Mouse (Mus musculus) MEL-GATA-1-ER (cell line): ENCODE measurements at regions not wholly inside any gene's neighbourhood (a gene's known extent, or its start where the extent isn't known, plus 50 kb on each side); places are given as distances from the start of the nearest gene placed in this dataset.
A peak's percentile ranks its signal among the peaks of the same experiment; 100 is the strongest.

Experiments used
- DNase-seq: peaks from one replicate; pipeline ENCODE4 v3.0.0-alpha.2; 2012; ENCODE audit warnings: low read depth; ENCODE audit errors: extremely low read depth

DNA sequence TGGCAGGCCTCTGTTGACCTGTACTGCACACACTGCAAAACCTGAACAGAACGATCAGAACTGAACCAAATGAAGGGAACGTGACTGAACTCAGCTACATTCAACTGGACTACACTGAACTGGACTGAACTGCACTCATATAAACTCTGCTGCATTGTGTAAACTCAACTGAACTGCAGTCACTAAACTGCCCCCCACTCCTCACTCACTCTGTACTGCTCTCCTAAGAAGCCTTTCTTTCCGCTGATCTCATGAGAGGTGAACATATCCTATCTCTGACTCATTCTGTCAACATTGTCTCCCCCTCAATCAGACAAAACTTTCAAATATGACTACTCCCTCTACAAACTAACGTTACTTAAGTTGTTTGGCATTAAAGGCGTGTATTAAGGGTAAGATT, 324.5 kb upstream of the Cdh9 start:
- DNase-seq: no peak

DNA sequence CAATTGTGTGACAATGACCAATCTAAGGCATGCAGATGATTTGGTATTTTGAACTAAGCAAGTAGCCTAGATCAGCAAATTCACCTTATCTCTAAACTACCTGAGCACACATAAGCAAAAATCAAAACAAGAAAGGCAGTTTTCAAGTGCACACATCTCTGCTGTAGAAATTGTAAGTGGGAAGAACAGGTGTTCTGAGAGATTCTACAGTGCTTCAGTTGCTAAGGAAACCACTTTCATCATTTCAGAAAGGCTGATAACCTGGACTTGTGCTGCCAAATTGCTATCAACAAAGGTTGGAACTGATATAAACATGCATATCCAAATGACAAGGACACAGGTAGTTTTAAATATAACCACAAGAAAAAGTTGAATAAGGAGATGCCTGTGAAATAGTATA, 322.4 kb upstream of the Cdh9 start:
- no peak for DNase-seq

- DNase-seq: no peak
These were observed 316.9 kb upstream of the Cdh9 start for GRCm38 (mm10) chr15:16411686-16412085.

DNA sequence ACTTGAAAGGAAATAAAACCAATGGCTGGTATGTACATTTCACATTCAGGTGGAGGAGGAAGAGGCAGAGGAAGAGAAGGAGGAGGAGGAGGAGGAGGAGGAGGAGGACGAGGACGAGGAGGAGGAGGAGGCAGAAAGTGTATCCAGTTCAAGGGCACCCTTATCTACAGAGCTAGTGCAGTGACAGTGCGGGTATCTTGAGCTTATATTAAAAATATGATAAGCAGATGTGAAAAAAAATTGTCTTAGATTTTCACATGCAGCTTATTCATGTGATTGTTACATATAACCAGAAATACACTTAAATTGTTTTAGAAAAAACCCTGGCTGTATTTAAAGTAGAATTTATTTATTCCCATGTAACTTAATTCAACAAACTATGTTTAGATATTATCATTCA, 310.8 kb upstream of the Cdh9 start:
- no peak for DNase-seq

- DNase-seq: peak; percentile 56
These were observed 305.5 kb upstream of the Cdh9 start for GRCm38 (mm10) chr15:16423019-16423418.

DNA sequence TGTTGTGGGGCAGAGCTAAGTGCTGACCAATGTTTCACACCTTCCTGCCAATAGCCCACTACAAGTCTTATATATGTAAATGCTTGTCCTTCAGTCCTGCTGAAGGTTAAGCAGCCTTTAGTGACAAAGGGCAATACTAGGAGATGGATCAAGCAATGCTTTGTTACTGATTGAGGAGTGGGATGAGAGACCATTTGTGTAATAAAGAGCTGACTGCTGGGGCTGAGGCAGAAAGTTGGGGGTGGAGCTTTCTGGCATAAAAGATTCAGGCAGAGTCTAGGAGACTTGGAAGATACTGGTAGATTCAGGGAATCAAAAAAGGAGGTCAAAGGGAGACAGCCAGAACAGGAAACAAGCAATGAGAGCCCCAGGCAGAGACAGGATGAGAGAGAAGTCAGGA, 281.9 kb upstream of the Cdh9 start:
- no peak for DNase-seq

DNA sequence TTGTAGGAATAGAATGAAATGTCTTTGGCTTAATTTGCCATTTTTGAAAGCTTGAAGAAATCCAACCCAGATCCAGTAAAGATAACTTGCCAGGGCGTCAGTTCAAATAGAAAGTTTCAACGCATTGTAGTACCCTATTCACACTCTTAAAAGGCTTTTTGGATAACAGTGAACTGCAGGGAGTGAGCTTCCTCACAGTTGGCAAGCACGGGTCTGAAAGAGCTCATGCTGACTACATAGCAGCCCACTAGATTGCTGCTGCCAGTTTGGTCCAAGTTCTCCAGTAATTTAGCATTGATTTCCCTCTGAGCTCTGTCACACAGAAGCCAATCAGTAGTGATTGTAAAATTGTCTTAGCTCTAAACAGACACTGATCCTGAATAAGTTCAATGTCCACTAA, 237.3 kb upstream of the Cdh9 start:
- no peak for DNase-seq

- DNase-seq: no peak
These were observed 235.7 kb upstream of the Cdh9 start for GRCm38 (mm10) chr15:16492871-16493270.

DNA sequence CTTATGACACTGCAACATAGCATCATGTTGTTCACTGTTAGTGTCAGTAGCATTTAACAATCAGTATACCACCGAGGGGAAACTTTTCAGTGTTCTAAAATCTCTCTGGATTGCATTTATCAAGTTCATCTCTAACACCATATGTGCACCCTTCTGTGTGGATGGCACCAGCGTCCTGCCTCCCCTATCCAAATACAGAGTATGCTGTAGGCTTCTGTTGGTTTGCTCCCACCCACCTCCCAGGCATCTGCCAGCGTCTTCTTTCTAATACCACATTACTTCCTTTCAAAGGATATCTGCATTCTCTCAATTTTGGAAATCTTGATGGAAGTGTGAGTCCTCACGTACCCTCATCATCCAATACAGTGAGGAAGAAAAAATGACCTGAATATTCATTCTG, 208.0 kb upstream of the Cdh9 start:
- DNase-seq: no peak

GRCm38 (mm10) chr15:16532587-16532986, 196.0 kb upstream of the Cdh9 start:
- DNase-seq: no peak

DNA sequence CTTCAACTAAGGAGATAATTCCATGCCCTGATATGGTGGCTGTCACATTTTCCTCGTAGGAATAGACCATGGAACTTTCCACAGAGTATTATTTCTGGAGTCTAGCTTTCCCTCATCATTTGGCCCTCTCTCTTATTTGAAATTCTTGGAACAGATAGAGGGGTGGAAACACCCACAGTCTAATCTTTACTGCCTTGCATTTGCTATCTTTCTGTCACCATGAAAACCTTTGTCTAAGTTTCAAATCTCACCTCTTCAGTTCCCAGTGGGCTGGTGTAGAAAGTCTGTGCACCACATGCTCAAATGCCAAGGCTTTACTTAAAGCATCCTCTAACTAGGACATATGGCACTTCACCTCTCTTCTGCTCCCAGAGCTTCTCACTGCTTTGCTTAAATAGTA, 187.3 kb upstream of the Cdh9 start:
- no peak for DNase-seq

DNA sequence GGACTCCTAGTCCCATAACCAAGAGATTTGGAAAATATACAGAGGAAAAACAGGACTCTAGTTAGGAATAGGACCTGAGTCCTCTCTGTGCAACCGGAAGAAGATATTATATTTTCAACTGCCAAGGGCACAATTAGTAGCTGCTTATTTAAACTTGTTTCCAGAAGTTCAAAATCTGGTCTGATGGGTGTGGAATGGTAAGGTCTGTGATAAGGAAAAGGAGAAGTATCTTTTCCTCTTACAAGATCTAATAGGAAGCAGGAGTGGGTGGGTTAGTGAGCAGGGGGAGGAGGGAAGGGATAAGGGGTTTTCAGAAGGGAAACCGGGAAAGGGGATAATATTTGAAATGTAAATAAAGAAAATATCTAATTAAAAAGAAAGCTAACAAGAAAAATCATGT, 173.4 kb upstream of the Cdh9 start:
- DNase-seq: peak; percentile 13

DNA sequence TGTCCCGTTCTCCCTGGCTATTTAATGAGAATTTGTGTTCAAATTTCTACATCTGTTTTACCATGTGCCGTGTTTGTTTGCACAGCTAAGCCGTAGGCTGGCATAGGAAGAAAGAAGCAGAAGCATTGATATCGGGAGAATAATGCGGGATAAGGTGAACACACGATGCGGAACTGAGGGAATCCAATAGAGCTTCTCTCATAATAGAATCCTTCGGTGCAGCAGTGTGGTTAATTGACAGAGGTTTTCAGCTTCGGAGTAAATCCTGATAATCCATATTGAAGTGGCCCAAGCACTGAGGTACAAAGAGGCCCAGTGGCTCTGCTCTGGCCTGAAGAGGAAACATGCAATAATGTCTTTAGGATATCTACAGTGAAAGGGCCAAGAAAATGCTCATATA, 172.2 kb upstream of the Cdh9 start:
- no peak for DNase-seq

GRCm38 (mm10) chr15:16566155-16566732, 162.3 kb upstream of the Cdh9 start:
- DNase-seq: no peak

DNA sequence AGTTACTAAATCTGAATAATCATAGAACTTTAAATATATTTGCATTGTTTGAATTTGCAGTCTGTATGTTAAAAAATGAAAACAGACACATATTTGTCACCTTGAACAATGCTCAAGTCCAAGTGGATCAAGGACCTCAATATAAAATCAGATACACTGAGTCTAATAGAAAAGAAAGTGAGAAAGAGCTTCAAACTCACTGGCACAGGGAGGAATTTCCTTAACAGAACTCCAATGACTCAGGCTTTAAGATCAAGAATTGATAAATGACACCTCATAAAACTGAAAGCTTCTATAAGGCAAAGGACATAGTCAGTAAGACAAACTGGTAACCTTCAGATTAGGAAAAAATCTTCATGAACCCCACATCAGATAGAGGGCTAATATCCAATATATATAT, 161.8 kb upstream of the Cdh9 start:
- no peak for DNase-seq

DNA sequence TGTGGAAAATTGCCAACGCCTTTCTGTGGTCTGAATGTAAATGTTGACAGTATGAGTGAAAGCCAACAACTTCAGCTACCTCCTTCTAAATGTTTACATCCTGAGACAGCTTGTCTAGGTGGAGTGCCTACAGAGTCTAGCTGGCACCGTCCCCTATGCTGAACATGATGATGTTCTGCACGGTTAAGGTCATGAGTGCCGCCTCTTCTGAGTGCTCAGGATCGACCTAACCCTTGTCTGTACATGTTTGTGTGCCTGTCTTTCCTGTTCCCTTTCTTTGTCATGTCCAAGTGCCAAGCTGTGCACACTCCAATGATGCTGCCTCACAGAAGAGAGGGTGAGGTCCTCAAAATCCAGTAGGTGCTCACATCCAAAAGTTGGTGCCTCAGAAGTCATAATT, 111.7 kb upstream of the Cdh9 start:
- no peak for DNase-seq

DNA sequence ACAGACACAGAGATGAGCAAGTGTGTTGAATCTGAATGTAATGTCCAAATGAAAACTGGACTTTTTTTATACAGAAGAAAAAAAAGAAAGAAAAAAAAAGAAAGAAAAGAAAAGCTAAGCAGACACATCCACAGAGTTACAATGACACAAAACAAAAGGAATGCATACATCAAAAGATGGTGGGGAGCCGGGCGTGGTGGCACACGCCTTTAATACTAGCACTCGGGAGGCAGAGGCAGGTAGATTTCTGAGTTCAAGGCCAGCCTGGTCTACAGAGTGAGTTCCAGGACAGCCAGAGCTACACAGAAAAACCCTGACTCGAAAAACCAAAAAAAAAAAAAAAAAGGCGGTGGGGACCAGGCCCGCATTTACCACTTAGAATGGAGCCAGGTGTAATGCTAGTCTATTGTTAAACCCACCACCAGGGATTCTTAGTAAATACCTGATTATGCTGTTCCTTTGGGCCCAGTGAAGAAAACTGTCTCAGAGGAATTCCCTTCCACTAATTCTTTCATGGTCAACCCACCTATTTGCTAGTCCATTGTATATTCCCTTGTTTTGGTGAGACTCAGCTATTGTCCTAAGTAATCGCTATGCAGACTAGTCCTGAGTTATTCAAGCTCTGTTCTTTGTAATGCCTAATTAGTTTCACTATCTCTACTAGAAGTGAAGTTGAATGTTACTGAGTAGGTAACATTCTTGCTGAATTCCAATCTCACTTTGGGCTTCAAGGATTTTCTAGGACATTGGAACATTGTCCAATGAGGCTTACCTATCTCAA, 99.0 kb upstream of the Cdh9 start:
- no peak for DNase-seq

GRCm38 (mm10) chr15:16639631-16640030, 88.9 kb upstream of the Cdh9 start:
- no peak for DNase-seq

DNA sequence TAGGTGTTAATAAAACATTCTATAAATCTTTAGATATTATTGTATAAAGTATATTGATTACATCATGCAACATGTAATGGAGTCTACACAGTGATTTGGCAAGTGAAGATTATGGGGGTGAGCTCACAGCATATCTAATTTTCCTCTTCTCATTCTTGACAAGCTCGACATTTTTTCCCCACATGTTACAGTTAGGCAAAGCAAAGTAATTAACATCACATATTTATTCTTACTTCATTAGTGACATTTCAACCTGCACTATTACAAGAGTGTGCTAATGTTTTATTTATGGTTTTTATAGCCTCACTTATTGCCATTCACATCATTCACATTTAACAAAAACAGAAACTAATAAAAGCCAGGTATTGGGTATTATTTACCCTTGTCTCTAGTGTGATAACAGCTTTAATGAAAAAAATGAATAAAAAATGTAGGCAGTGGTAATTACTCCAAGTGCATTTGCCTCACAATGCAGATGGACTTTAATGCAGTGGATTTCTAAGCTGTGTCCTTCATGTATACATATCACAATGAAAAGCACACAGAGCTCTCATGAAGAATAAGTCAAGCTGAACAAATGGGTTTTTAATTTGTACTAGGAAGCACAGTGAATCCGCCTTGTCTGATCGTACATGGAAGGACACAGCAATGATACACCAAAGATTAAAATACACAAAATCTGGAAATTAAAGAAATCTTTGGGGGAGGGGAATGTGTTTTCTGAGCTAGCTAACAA, 75.5 kb upstream of the Cdh9 start:
- DNase-seq: no peak

DNA sequence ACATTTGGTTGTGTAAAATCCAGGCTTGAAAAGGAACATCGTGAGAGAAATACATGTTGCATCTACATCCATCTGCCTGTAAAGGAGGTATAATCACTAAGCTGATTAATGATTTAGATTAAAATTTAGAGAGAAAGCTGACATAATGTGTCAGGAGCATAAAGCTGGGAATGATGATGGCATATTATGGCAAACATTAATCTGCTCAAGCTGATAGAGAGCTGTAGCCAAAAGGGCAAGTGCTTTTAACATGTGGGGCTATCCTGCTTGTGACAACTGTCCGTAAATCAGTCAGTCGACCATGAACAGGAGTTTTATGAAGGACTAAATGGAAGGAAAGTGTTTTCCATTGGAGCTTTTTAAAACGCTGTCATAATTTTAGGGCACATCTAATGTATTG, 74.9 kb upstream of the Cdh9 start:
- DNase-seq: no peak

GRCm38 (mm10) chr15:16661226-16661625, 67.3 kb upstream of the Cdh9 start:
- DNase-seq: no peak
